Mouse (Mus musculus) liver, postnatal 0 days (tissue): ENCODE measurements at regions not wholly inside any gene's neighbourhood (a gene's known extent, or its start where the extent isn't known, plus 50 kb on each side); places are given as distances from the start of the nearest gene placed in this dataset.
A peak's percentile ranks its signal among the peaks of the same experiment; 100 is the strongest.

ENCODE experiments used
- ATAC-seq: fragments of 200-750 bp; cut with Nextera tagmentation; 2 replicates; pipeline ENCODE4 v1.8.0; 2017; ENCODE audit warnings: mild to moderate bottlenecking, moderate library complexity
- DNase-seq: peaks from one replicate; pipeline ENCODE4 v3.0.0-alpha.2; 2016
- H3K27ac ChIP-seq: fragments of 300-500 bp; sonication (generic); 2 replicates; pipeline ENCODE4 v1.5.1; 2014; ENCODE audit warnings: antibody characterized with exemption, moderate library complexity, mild to moderate bottlenecking, low read depth
- H3K27me3 ChIP-seq: fragments of 300-500 bp; sonication (generic); 2 replicates; pipeline ENCODE4 v1.6.1; 2014; ENCODE audit warnings: low read length, control low read depth, mixed read lengths; ENCODE audit not compliant: insufficient read depth
- H3K36me3 ChIP-seq: fragments of 300-500 bp; sonication (generic); replicated peaks from 2 replicates; pipeline ENCODE4 v1.6.1; 2014; ENCODE audit warnings: mild to moderate bottlenecking, control low read depth, low read length, moderate library complexity, mixed read lengths; ENCODE audit not compliant: insufficient read depth
- H3K4me1 ChIP-seq: fragments of 300-500 bp; sonication (generic); 2 replicates; pipeline ENCODE4 v1.6.1; 2014; ENCODE audit warnings: antibody characterized with exemption, mild to moderate bottlenecking, control low read depth; ENCODE audit not compliant: insufficient read depth
- H3K4me2 ChIP-seq: fragments of 300-500 bp; sonication (generic); 2 replicates; pipeline ENCODE4 v1.6.1; 2014; ENCODE audit warnings: low read depth, mild to moderate bottlenecking, low read length, moderate library complexity, mixed read lengths
- H3K4me3 ChIP-seq: fragments of 300-500 bp; sonication (generic); 2 replicates; pipeline ENCODE4 v1.5.1; 2014; ENCODE audit warnings: low read depth, low read length
- H3K9ac ChIP-seq: fragments of 300-500 bp; sonication (generic); replicated peaks from 2 replicates; pipeline ENCODE4 v1.6.1; 2014; ENCODE audit warnings: mild to moderate bottlenecking, moderate library complexity
- H3K9me3 ChIP-seq: fragments of 300-500 bp; sonication (generic); 2 replicates; pipeline ENCODE4 v1.6.1; 2016; ENCODE audit warnings: mild to moderate bottlenecking, control low read depth, low read length, mixed read lengths
- CTCF ChIP-seq: sonication (generic); IDR thresholded peaks from 2 replicates; pipeline ENCODE4 v1.5.1; 2016; ENCODE audit warnings: antibody characterized with exemption, low read depth
- EP300 ChIP-seq: IDR thresholded peaks from 2 replicates; pipeline ENCODE4 v1.6.1; 2016; ENCODE audit warnings: antibody characterized with exemption, low read depth, mild to moderate bottlenecking
- WGBS: fragments of 180-500 bp; shearing (Covaris S2); extraction: QIAGEN DNeasy Blood & Tissue Kit; methylation state at CpG from one replicate; pipeline ENCODE4 v1.1.7; 2014; ENCODE audit not compliant: insufficient replicate concordance; 5-methylcytosine and 5-hydroxymethylcytosine counted together

GRCm38 (mm10) chr6:50969341-50969740 lies 315.1 kb upstream of the Npvf start:
- ATAC-seq: no peak
- Histone ChIP-seq H3K9ac (no peak overlapping the region), H3K27me3 (no peaks in the 10 kb centered on the region), H3K9me3 (no peaks in the 10 kb centered on the region), H3K4me1 (no peaks in the 10 kb centered on the region), H3K4me3 (no peak overlapping the region), H3K36me3 (no peaks in the 10 kb centered on the region), H3K27ac (no peak overlapping the region), H3K4me2 (no peak overlapping the region)
- no peak for DNase-seq
- TF ChIP-seq EP300 (no peak), CTCF (no peak)
- 56% methylated on average over 6 of the region's 6 CpGs for whole genome bisulfite sequencing

DNA sequence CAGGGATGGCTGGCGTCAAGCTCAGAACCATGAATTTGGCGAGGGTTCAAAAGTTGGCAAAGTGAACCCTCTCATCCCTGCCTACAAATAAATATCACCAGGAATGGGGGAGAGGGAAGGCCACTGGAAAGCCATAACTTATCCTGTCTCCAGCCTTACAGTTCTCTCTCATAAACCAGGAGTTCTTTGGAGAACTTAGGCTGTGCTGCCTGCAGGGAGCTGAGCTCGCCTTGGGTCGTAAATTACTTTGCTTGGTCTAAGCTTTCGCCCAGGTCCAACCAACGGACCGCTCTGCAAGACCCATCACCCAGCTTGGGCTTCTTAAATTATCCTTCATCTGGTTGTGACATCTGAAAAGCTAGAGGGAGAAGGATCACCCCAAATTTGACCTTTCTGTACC lies 315.8 kb upstream of the Npvf start:
- Histone ChIP-seq H3K4me1 (no peaks in the 10 kb centered on the region), H3K9me3 (no peaks in the 10 kb centered on the region), H3K4me2 (no peak overlapping the region), H3K9ac (no peak overlapping the region), H3K27ac (no peak overlapping the region), H3K36me3 (no peaks in the 10 kb centered on the region), H3K4me3 (no peak overlapping the region), H3K27me3 (no peaks in the 10 kb centered on the region)
- ATAC-seq: no peak
- 58% methylated on average over 7 of the region's 7 CpGs for WGBS
- TF ChIP-seq EP300 (no peak), CTCF (no peak)
- DNase-seq: no peak

- no peak overlapping the region for H3K27ac ChIP-seq
Observed at GRCm38 (mm10) chr6:50970770-50971169, 316.5 kb upstream of the Npvf start.

DNA sequence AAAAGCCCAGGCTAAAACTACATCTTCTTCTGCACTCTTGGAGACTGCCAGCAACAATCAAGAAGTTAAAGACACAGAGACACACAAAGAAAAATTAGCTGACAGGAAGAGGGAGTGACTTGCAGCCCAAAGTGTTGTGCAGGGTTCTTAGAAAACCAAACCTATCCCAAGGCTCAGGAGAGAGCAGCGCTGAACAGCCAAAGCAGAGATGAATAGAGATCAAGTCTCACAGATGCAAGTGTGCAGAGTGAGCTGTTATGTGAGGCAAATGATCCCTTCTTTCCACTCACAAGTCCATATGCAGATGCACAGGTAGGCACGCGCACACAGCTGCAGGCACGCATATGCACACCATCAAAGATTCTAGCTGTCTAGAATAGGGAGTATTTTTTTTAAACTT lies 318.0 kb upstream of the Npvf start:
- 79% methylated on average over 4 of the region's 4 CpGs for WGBS
- Histone ChIP-seq H3K27ac (no peak overlapping the region), H3K36me3 (no peaks in the 10 kb centered on the region), H3K27me3 (no peaks in the 10 kb centered on the region), H3K4me3 (no peak overlapping the region), H3K4me1 (no peaks in the 10 kb centered on the region), H3K9ac (no peak overlapping the region), H3K9me3 (no peaks in the 10 kb centered on the region), H3K4me2 (no peak overlapping the region)
- no peak for TF ChIP-seq CTCF
- no peak for TF ChIP-seq EP300
- ATAC-seq: no peak
- DNase-seq: no peak

More at GRCm38 (mm10) chr6:50970770-50971169, 316.5 kb upstream of the Npvf start:
- H3K36me3 ChIP-seq: no peaks in the 10 kb centered on the region
- ATAC-seq: no peak
- H3K9me3 ChIP-seq: no peaks in the 10 kb centered on the region
- no peak overlapping the region for H3K4me2 ChIP-seq
- H3K4me3 ChIP-seq: no peak overlapping the region
- no peaks in the 10 kb centered on the region for H3K4me1 ChIP-seq
- no peak for TF ChIP-seq CTCF
- no peak overlapping the region for H3K9ac ChIP-seq
- no peak for DNase-seq
- whole genome bisulfite sequencing: 88% methylated on average over 8 of the region's 8 CpGs
- H3K27me3 ChIP-seq: no peaks in the 10 kb centered on the region

- Histone ChIP-seq H3K9me3 (no peaks in the 10 kb centered on the region), H3K36me3 (no peaks in the 10 kb centered on the region), H3K4me2 (no peak overlapping the region), H3K27ac (no peak overlapping the region), H3K4me1 (no peaks in the 10 kb centered on the region), H3K9ac (no peak overlapping the region), H3K27me3 (no peaks in the 10 kb centered on the region), H3K4me3 (no peak overlapping the region)
- WGBS: 39% methylated on average over 2 of the region's 2 CpGs
- TF ChIP-seq EP300 (peak; percentile 78), CTCF (no peak)
- peak; percentile 57 for ATAC-seq
- no peak for DNase-seq
Observed at GRCm38 (mm10) chr6:50973231-50973654, 319.0 kb upstream of the Npvf start.

- Histone ChIP-seq H3K4me1 (no peaks in the 10 kb centered on the region), H3K27me3 (no peaks in the 10 kb centered on the region), H3K9ac (no peak overlapping the region), H3K9me3 (no peaks in the 10 kb centered on the region), H3K27ac (no peak overlapping the region), H3K4me2 (no peak overlapping the region), H3K36me3 (no peaks in the 10 kb centered on the region), H3K4me3 (no peak overlapping the region)
- DNase-seq (no peak), ATAC-seq (0 out of 2 replicates have a peak, but pooled peaks have one; percentile 44)
- TF ChIP-seq CTCF (no peak), EP300 (no peak)
Observed at GRCm38 (mm10) chr6:50973815-50974214, 319.6 kb upstream of the Npvf start.

DNA sequence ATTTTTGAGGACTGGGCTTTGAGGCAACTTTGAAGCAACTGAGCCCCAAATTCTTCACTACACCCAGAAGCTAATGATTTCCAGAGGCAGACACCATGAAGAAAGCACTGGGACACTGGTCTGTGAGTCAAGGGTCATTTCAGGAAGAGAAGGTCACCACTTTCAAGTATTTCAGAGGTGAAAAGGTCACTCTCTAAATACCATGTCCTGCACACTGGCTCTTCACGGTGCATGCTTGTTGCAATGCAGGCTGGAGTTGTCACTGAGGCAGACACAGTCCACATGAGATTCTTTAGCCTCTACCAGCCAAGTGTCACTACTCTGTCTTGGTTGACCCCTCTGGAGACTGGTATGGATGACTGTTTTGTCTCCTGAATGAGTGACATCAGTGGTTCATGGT lies 320.7 kb upstream of the Npvf start:
- H3K27me3 ChIP-seq: no peaks in the 10 kb centered on the region
- H3K36me3 ChIP-seq: no peaks in the 10 kb centered on the region
- H3K4me1 ChIP-seq: no peaks in the 10 kb centered on the region
- DNase-seq: no peak
- ATAC-seq: no peak
- no peak overlapping the region for H3K9ac ChIP-seq
- H3K4me3 ChIP-seq: no peak overlapping the region
- no peaks in the 10 kb centered on the region for H3K9me3 ChIP-seq
- H3K27ac ChIP-seq: no peak overlapping the region
- no peak for TF ChIP-seq CTCF
- TF ChIP-seq EP300: no peak
- WGBS: 48% methylated on average over 1 of the region's 1 CpGs
- H3K4me2 ChIP-seq: no peak overlapping the region
